Comparison of ENCODE assay signal across 12 mouse cellular contexts in genomic region chr15:82207504-82208219, GRCm38 (mm10). TPM values are rescaled to one million over a fixed set of nuclear protein-coding genes. Genes with fewer than 3 reads are reported as not detected.
DNase-seq lines count a peak whose midpoint lies in the region; ATAC-seq and TF ChIP-seq lines count a peak whose summit lies in the region.
"Had no signal": no experiment of that assay in that cellular context is flagged by ENCODE, and none has a peak within 500 bp of the region (broad histone marks: within the 10 kb centered on the region; RNA-seq: fewer than 3 reads in every experiment).

No protein-coding gene starts in this region.

- no peak for ATAC-seq in lung, embryonic 14.5 days (ENCODE audit: insufficient read depth)

- H3K9me3 ChIP-seq in lung, embryonic 14.5 days (ENCODE audit: low read depth, low read length), result no peaks in the 10 kb centered on the region
- H3K9me3 ChIP-seq in limb, embryonic 10.5 days (replicated peaks), result no peaks in the 10 kb centered on the region

- H3K4me3 ChIP-seq in cerebellum, adult 2 months (replicated peaks; ENCODE audit: insufficient read depth, low read depth, low read length), result no peak overlapping the region
- H3K4me3 ChIP-seq in lung, embryonic 14.5 days (ENCODE audit: low read depth, low read length), result no peak overlapping the region
- peak overlapping the region; percentile 18; the same call in 1 of the 2 replicates for H3K4me3 ChIP-seq in limb, embryonic 10.5 days
- peak overlapping the region; percentile 21 for H3K4me3 ChIP-seq in olfactory bulb, adult 2 months (ENCODE audit: insufficient read depth, low read depth, low read length)
- no peak overlapping the region for H3K4me3 ChIP-seq in layer of hippocampus, adult 2 months

- 47% methylated on average over 30 of the region's 30 CpGs for WGBS in cerebellum, adult 2 months
- WGBS in lung, embryonic 14.5 days, result 21% methylated on average over 30 of the region's 30 CpGs
- 10% methylated on average over 30 of the region's 30 CpGs for WGBS in limb, embryonic 10.5 days
- 42% methylated on average over 30 of the region's 30 CpGs for WGBS in olfactory bulb, adult 2 months

- H3K27me3 ChIP-seq in cerebellum, adult 2 months (ENCODE audit: control insufficient read depth, insufficient read depth, low read length), result no peaks in the 10 kb centered on the region
- peaks cover 72% of the 10 kb centered on the region for H3K27me3 ChIP-seq in lung, embryonic 14.5 days (ENCODE audit: insufficient read depth, low read length)
- peaks cover 85% of the 10 kb centered on the region for H3K27me3 ChIP-seq in limb, embryonic 10.5 days (ENCODE audit: low read depth, poor library complexity, severe bottlenecking)

- H3K4me2 ChIP-seq in lung, embryonic 14.5 days, result no peak overlapping the region

- DNase-seq in cerebellum, adult 2 months, result peak; percentile 35 to 65
- no peak for DNase-seq in cerebellum, postnatal 4 days (ENCODE audit: low spot score in 2 of 2)
- peak; percentile 23 for DNase-seq in lung, embryonic 14.5 days
- no peak for DNase-seq in lung, adult 18-20 months
- no peak for DNase-seq in limb, embryonic 10.5 days (ENCODE audit: low spot score)
- no peak for DNase-seq in layer of hippocampus, adult 2 months (ENCODE audit: low spot score in 2 of 2)
- DNase-seq in left cerebral cortex, adult 8-10 months (ENCODE audit: low spot score in 2 of 2), result no peak
- DNase-seq: adrenal gland, postnatal 36 days; lung, postnatal 4 days had no signal

- peaks cover 35% of the 10 kb centered on the region for H3K36me3 ChIP-seq in lung, embryonic 14.5 days (ENCODE audit: insufficient read depth)
- H3K36me3 ChIP-seq in limb, embryonic 10.5 days, result peaks cover 46% of the 10 kb centered on the region

- no peak overlapping the region for H3K9ac ChIP-seq in lung, embryonic 14.5 days

- H3K27ac ChIP-seq in cerebellum, adult 2 months (ENCODE audit: insufficient read depth, low read length), result 0 out of 2 replicates have a peak overlapping the region, but pooled peaks have one; percentile 85
- H3K27ac ChIP-seq in lung, embryonic 14.5 days (ENCODE audit: low read depth), result no peak overlapping the region
- no peak overlapping the region for H3K27ac ChIP-seq in limb, embryonic 10.5 days
- peak overlapping the region; percentile 17; the same call in 1 of the 2 replicates for H3K27ac ChIP-seq in olfactory bulb, adult 2 months (ENCODE audit: insufficient read depth, low read depth, low read length)
- H3K27ac ChIP-seq in layer of hippocampus, adult 2 months, result no peak overlapping the region

- H3K4me1 ChIP-seq in cerebellum, adult 2 months (ENCODE audit: control insufficient read depth, insufficient read depth, low read length), result peaks cover 69% of the 10 kb centered on the region
- H3K4me1 ChIP-seq in lung, embryonic 14.5 days (ENCODE audit: insufficient read depth), result no peaks in the 10 kb centered on the region
- H3K4me1 ChIP-seq in limb, embryonic 10.5 days, result peaks cover 42% of the 10 kb centered on the region
- peaks cover 62% of the 10 kb centered on the region for H3K4me1 ChIP-seq in olfactory bulb, adult 2 months (ENCODE audit: control insufficient read depth, insufficient read depth, low read length)

- no peak for TF ChIP-seq CTCF in cerebellum, adult 2 months (IDR thresholded peaks at IDR 0.05; ENCODE audit: borderline replicate concordance, insufficient read depth, low read depth, low read length)
- TF ChIP-seq CTCF in lung, embryonic 14.5 days (IDR thresholded peaks at IDR 0.05; ENCODE audit: low read depth), result no peak
- TF ChIP-seq CTCF in olfactory bulb, adult 2 months (IDR thresholded peaks at IDR 0.05; ENCODE audit: insufficient read depth, low read depth, low read length), result no peak
- TF ChIP-seq CTCF in layer of hippocampus, adult 2 months (conservative IDR thresholded peaks at IDR 0.05), result no peak

- no peak for TF ChIP-seq POLR2A in cerebellum, adult 2 months (IDR thresholded peaks at IDR 0.05; ENCODE audit: borderline replicate concordance, insufficient read depth, low read length)
- TF ChIP-seq POLR2A in olfactory bulb, adult 2 months (IDR thresholded peaks at IDR 0.05; ENCODE audit: insufficient read depth, low read depth, low read length), result no peak

RNA-seq across cellular contexts. Expression of gene Shisa8, which starts 5.0 kb away (rescaled TPM):
- polyA plus RNA-seq in cerebellum, adult 2 months (2012; rRNA removed), result 65.4 and 69.9 TPM in 2 replicates
- 0.20 and 0.45 TPM in 2 replicates for polyA plus RNA-seq in lung, embryonic 14.5 days (2014; fragmentation: Nextera tagmentation; extraction: Ambion mirVana)
- 0.15 TPM in 1 of 2 replicates, not detected in the other for polyA plus RNA-seq in limb, embryonic 10.5 days (2016; fragmentation: Nextera tagmentation; extraction: Ambion mirVana)
- not detected in 2 replicates for polyA plus RNA-seq in olfactory bulb, adult 2 months (2012; ENCODE audit: insufficient read depth, insufficient read length, low replicate concordance, missing spikeins)
- 1 to 10 TPM in 1 of 2 experiments, under 1 TPM in 1; 0.95 to 1.2 TPM for total RNA-seq in layer of hippocampus, adult 2 months (2021)
- 1 to 10 TPM; 3.1 to 5.3 (median 5.0) TPM for total RNA-seq in left cerebral cortex, adult 8-10 months (2022)

RNA-seq across cellular contexts. Expression of gene Tnfrsf13c, which starts 16.5 kb away (rescaled TPM):
- 0.89 and 0.93 TPM in 2 replicates for polyA plus RNA-seq in cerebellum, adult 2 months (2012; rRNA removed)
- 0.22 TPM in 1 of 2 replicates, not detected in the other for polyA plus RNA-seq in lung, embryonic 14.5 days (2014; fragmentation: Nextera tagmentation; extraction: Ambion mirVana)
- 0.15 and 0.33 TPM in 2 replicates for polyA plus RNA-seq in limb, embryonic 10.5 days (2016; fragmentation: Nextera tagmentation; extraction: Ambion mirVana)
- not detected in 2 replicates for polyA plus RNA-seq in olfactory bulb, adult 2 months (2012; ENCODE audit: insufficient read depth, insufficient read length, low replicate concordance, missing spikeins)
- under 1 TPM; 0.54 to 0.79 TPM for total RNA-seq in layer of hippocampus, adult 2 months (2021)
- under 1 TPM; 0.37 to 0.98 (median 0.64) TPM for total RNA-seq in left cerebral cortex, adult 8-10 months (2022)

RNA-seq across cellular contexts. Expression of gene Cenpm, which starts 36.9 kb away (rescaled TPM):
- polyA plus RNA-seq in cerebellum, adult 2 months (2012; rRNA removed), result 3.2 and 3.6 TPM in 2 replicates
- polyA plus RNA-seq in lung, embryonic 14.5 days (2014; fragmentation: Nextera tagmentation; extraction: Ambion mirVana), result 86.9 and 88.1 TPM in 2 replicates
- 83.9 and 86.0 TPM in 2 replicates for polyA plus RNA-seq in limb, embryonic 10.5 days (2016; fragmentation: Nextera tagmentation; extraction: Ambion mirVana)
- not detected in 2 replicates for polyA plus RNA-seq in olfactory bulb, adult 2 months (2012; ENCODE audit: insufficient read depth, insufficient read length, low replicate concordance, missing spikeins)
- 1 to 10 TPM; 2.5 TPM for total RNA-seq in layer of hippocampus, adult 2 months (2021)
- 1 to 10 TPM; 2.7 to 4.3 (median 4.1) TPM for total RNA-seq in left cerebral cortex, adult 8-10 months (2022)

RNA-seq across cellular contexts. Expression of gene 1500009C09Rik, which starts 44.5 kb away (rescaled TPM):
- polyA plus RNA-seq in cerebellum, adult 2 months (2012; rRNA removed), result 195 and 218 TPM in 2 replicates
- polyA plus RNA-seq in lung, embryonic 14.5 days (2014; fragmentation: Nextera tagmentation; extraction: Ambion mirVana), result not detected in 2 replicates
- not detected in 2 replicates for polyA plus RNA-seq in limb, embryonic 10.5 days (2016; fragmentation: Nextera tagmentation; extraction: Ambion mirVana)
- polyA plus RNA-seq in olfactory bulb, adult 2 months (2012; ENCODE audit: insufficient read depth, insufficient read length, low replicate concordance, missing spikeins), result not detected in 2 replicates
- total RNA-seq in layer of hippocampus, adult 2 months (2021), result 100 to 1,000 TPM; 105 to 108 TPM
- total RNA-seq in left cerebral cortex, adult 8-10 months (2022), result 100 to 1,000 TPM; 104 to 114 (median 110) TPM
- total RNA-seq: heart, adult 8-10 months had no signal
- polyA plus RNA-seq: liver, adult 2 months had no signal

Comparison
In these comparisons a context has a peak if more than half of its experiments do, and no peak if none do; other contexts are left out.
1. DNase-seq: peak in cerebellum, adult 2 months (2 of 2) and lung, embryonic 14.5 days (single experiment); none in cerebellum, postnatal 4 days (0 of 2), lung, adult 18-20 months (0 of 2), limb, embryonic 10.5 days (single experiment), layer of hippocampus, adult 2 months (0 of 2) and left cerebral cortex, adult 8-10 months (0 of 2).
2. H3K27ac ChIP-seq: peak in cerebellum, adult 2 months (single experiment) and olfactory bulb, adult 2 months (single experiment); none in lung, embryonic 14.5 days (single experiment), limb, embryonic 10.5 days (single experiment) and layer of hippocampus, adult 2 months (single experiment).
3. H3K4me3 ChIP-seq: peak in limb, embryonic 10.5 days (single experiment) and olfactory bulb, adult 2 months (single experiment); none in cerebellum, adult 2 months (single experiment), lung, embryonic 14.5 days (single experiment) and layer of hippocampus, adult 2 months (single experiment).
4. RNA of gene Shisa8, which starts 5.0 kb away (polyA plus RNA-seq): 65.4 to 69.9 TPM in cerebellum, adult 2 months; 0.20 to 0.45 TPM in lung, embryonic 14.5 days, 0.15 TPM in limb, embryonic 10.5 days and not detected in olfactory bulb, adult 2 months; every median in the first group is over 10 times any median in the second.
5. RNA of gene Cenpm, which starts 36.9 kb away (polyA plus RNA-seq): 86.9 to 88.1 TPM in lung, embryonic 14.5 days and 83.9 to 86.0 TPM in limb, embryonic 10.5 days; 3.2 to 3.6 TPM in cerebellum, adult 2 months and not detected in olfactory bulb, adult 2 months; every median in the first group is over 10 times any median in the second.